ENCODE assay signal across 7 mouse cellular contexts in the genomic region with DNA sequence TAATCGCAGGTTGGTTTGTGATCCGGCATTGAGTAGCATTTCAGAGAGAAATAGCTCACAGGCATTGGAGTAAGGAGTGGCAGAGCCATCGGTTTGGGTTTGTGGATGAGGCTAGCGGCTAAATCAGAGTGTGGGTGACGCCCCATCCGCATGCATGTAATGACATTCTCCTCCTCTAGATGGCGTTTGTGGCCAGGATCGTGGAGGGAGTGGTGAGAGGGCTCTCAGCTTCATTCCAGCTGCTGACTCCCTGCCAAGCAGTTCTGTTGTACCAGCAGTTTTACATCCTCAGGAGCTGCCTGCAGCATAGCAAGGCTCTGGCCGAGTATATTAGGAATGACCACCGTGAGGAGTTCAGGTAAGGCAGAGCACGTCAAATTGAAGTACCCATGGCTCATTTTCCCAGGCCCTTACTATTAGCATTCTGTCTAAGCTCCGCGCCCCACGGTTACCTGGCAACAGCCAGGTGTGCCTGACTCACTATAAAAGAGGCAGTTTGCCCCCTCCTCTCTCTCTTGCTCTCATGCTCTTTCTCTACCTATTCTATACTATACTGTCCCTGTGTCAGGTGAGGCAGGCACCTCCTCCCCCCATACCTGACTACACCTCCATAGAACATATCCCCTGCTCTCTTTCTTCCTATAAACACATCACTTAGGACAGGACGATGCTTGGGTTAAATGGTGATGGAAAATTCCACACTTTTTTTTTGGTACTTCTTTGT. TPM values are rescaled to one million over a fixed set of nuclear protein-coding genes. Genes with fewer than 3 reads are reported as not detected.
DNase-seq lines count a peak whose midpoint lies in the region; ATAC-seq and TF ChIP-seq lines count a peak whose summit lies in the region.

No protein-coding gene starts in this region.

- intact Hi-C loops in gastrocnemius, adult 2 months (cut with DNase I), result no loop called here

- DNase-seq in adrenal gland, adult 8-10 months, result peak; percentile 23
- peak; percentile 89 for DNase-seq in gastrocnemius, adult 2 months
- DNase-seq in hindlimb bud, embryonic 11.5 days (ENCODE audit: extremely low spot score, low read depth, low spot score), result peak; percentile 56
- DNase-seq in left cerebral cortex, adult 11 months (ENCODE audit: low spot score), result peak; percentile 62
- peak; percentile 87 for DNase-seq in lung, postnatal 36 days
- DNase-seq in right cerebral cortex, adult 18-20 months, result peak; percentile 74

- H3K4me3 ChIP-seq in gastrocnemius, adult 2 months, result no peak overlapping the region

- TF ChIP-seq CTCF in gastrocnemius, adult 2 months (IDR thresholded peaks at IDR 0.05), result peak; percentile 82

- peak; percentile 88 for ATAC-seq in common myeloid progenitor, adult 5-6 weeks (replicated peaks; ENCODE audit: low read depth, poor library complexity, severe bottlenecking)

- no peak overlapping the region for H3K27ac ChIP-seq in gastrocnemius, adult 2 months

RNA-seq across cellular contexts. Expression of gene D930020B18Rik, which starts 48.4 kb away (rescaled TPM):
- total RNA-seq in adrenal gland, adult 8-10 months (2022), result not detected
- 0.05 TPM in 1 of 2 replicates, not detected in the other for total RNA-seq in common myeloid progenitor, adult 5-6 weeks (2017)
- total RNA-seq in gastrocnemius, adult 2 months (2021), result not detected

RNA-seq across cellular contexts. Expression of gene BC048403, which starts 50.0 kb away (rescaled TPM):
- 10 to 100 TPM in 2 of 4 experiments, 1 to 10 TPM in 2; 7.3 to 13.3 (median 10.3) TPM for total RNA-seq in adrenal gland, adult 8-10 months (2022)
- total RNA-seq in common myeloid progenitor, adult 5-6 weeks (2017), result 4.8 and 5.5 TPM in 2 replicates
- 1 to 10 TPM; 1.5 to 2.0 TPM for total RNA-seq in gastrocnemius, adult 2 months (2021)

Comparison
In these comparisons a context has a peak if more than half of its experiments do, and no peak if none do; other contexts are left out.
1. DNase-seq: peak in every context shown above with its lines; median percentile 89 in gastrocnemius, adult 2 months; 87 in lung, postnatal 36 days; 74 in right cerebral cortex, adult 18-20 months; 62 in left cerebral cortex, adult 11 months; 56 in hindlimb bud, embryonic 11.5 days; 23 in adrenal gland, adult 8-10 months.